Mouse (Mus musculus) olfactory bulb, adult 2 months (tissue): Measurements from ENCODE around the gene Saa3.

Experiments used
- CTCF ChIP-seq: fragments of 200-500 bp; IDR thresholded peaks from 2 replicates; pipeline ENCODE4 v1.5.1; 2012; ENCODE audit warnings: low read depth, mild to moderate bottlenecking, low read length, moderate library complexity; ENCODE audit not compliant: insufficient read depth
- POLR2A ChIP-seq: fragments of 200-500 bp; IDR thresholded peaks from 2 replicates; pipeline ENCODE4 v1.6.1; 2012; ENCODE audit warnings: mild to moderate bottlenecking, low read depth, low read length, moderate library complexity; ENCODE audit not compliant: insufficient read depth

- TF ChIP-seq POLR2A = no peak
- TF ChIP-seq CTCF = no peak
Measured at GRCm38 (mm10) chr7:46751490-46751889, 36.0 kb upstream of the Saa3 start, which contains the start of gene Saa2.
